Mouse (Mus musculus): ENCODE data around the gene Ggta1. TPM values are rescaled to one million over a fixed set of nuclear protein-coding genes. Genes with fewer than 3 reads are reported as not detected.

Ggta1 gene
- total and polyA plus RNA-seq, 2 experiments, result 1.3 to 3.5 TPM

GRCm38 (mm10) chr2:35461971-35462787, 852 bp downstream of the Ggta1 start:
- Histone ChIP-seq H3K36me3 (ENCODE audit: control insufficient read depth, insufficient read depth, low read length) (no peaks in the 10 kb centered on the region), H3K9ac (ENCODE audit: low read depth, low read length) (peak overlapping the region; percentile 58), H3K27ac (replicated peaks; ENCODE audit: insufficient read depth, low read depth, low read length) (no peak overlapping the region), H3K4me3 (ENCODE audit: insufficient read depth, low read depth, low read length) (peak overlapping the region; percentile 50), H3K79me2 (ENCODE audit: control insufficient read depth, insufficient read depth, low read length) (no peaks in the 10 kb centered on the region), H3K27me3 (ENCODE audit: control insufficient read depth, insufficient read depth, low read length) (peaks cover 5% of the 10 kb centered on the region), H3K4me1 (ENCODE audit: control insufficient read depth, insufficient read depth, low read length) (peaks cover 1% of the 10 kb centered on the region; the same call in 1 of the 2 replicates)
- no peak for TF ChIP-seq POLR2A (IDR thresholded peaks at IDR 0.05; ENCODE audit: extremely low read depth, insufficient read depth, low read length)
- TF ChIP-seq CTCF (IDR thresholded peaks at IDR 0.05; ENCODE audit: low read depth, low read length), result no peak
- WGBS, result 3% methylated on average over 50 of the region's 52 CpGs
- DNase-seq (ENCODE audit: extremely low read depth, low read depth, low spot score), result no peak

- peak overlapping the region; percentile 63 for H3K9ac ChIP-seq (ENCODE audit: low read depth, low read length)
- no peak for DNase-seq (ENCODE audit: extremely low read depth, low read depth, low spot score)
- H3K36me3 ChIP-seq (ENCODE audit: control insufficient read depth, insufficient read depth, low read length), result no peaks in the 10 kb centered on the region
- peak overlapping the region; percentile 75 for H3K4me3 ChIP-seq (ENCODE audit: insufficient read depth, low read depth, low read length)
- H3K4me1 ChIP-seq (ENCODE audit: control insufficient read depth, insufficient read depth, low read length), result peaks cover 1% of the 10 kb centered on the region; the same call in 1 of the 2 replicates
- WGBS, result 11% methylated on average over 20 of the region's 20 CpGs
- H3K79me2 ChIP-seq (ENCODE audit: control insufficient read depth, insufficient read depth, low read length), result no peaks in the 10 kb centered on the region
- 0 out of 2 replicates have a peak overlapping the region, but pooled peaks have one; percentile 2 for H3K27ac ChIP-seq (replicated peaks; ENCODE audit: insufficient read depth, low read depth, low read length)
- H3K27me3 ChIP-seq (ENCODE audit: control insufficient read depth, insufficient read depth, low read length), result peaks cover 5% of the 10 kb centered on the region
- TF ChIP-seq POLR2A (IDR thresholded peaks at IDR 0.05; ENCODE audit: extremely low read depth, insufficient read depth, low read length) (no peak), CTCF (IDR thresholded peaks at IDR 0.05; ENCODE audit: low read depth, low read length) (no peak)
Observed at GRCm38 (mm10) chr2:35461131-35461947, 1.7 kb downstream of the Ggta1 start.

DNA sequence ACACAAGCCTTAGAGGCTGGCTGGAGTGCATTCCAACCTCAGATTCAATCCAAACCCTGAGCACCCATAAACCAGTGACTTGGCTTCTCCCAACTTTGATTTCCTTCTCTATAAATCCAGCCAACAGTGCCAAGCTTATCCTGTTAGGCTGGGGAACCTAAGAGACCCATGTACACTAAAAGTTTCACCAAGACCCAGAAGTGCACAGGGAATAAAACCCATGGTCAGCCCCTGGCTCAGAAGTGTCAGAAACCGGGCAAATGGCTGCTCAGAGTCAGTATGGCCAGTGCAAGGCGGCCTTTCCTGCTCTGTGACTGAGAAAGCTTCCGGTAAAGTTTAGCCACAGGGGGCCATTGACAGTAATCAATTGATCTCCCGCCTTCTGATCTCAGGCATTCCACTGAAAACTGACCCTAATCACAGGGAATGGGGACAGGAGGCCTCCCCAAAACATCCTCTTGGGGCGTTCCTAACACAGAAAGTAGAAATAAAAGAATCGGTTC, 2.6 kb downstream of the Ggta1 start:
- DNase-seq (ENCODE audit: extremely low read depth, low read depth, low spot score), result no peak
- peak overlapping the region; percentile 13; the same call in 1 of the 2 replicates for H3K9ac ChIP-seq (ENCODE audit: low read depth, low read length)
- 50% methylated on average over 6 of the region's 6 CpGs for WGBS
- no peak overlapping the region for H3K27ac ChIP-seq (replicated peaks; ENCODE audit: insufficient read depth, low read depth, low read length)
- H3K27me3 ChIP-seq (ENCODE audit: control insufficient read depth, insufficient read depth, low read length), result peaks cover 5% of the 10 kb centered on the region
- H3K79me2 ChIP-seq (ENCODE audit: control insufficient read depth, insufficient read depth, low read length), result no peaks in the 10 kb centered on the region
- peaks cover 1% of the 10 kb centered on the region; the same call in 1 of the 2 replicates for H3K4me1 ChIP-seq (ENCODE audit: control insufficient read depth, insufficient read depth, low read length)
- peak overlapping the region; percentile 75 for H3K4me3 ChIP-seq (ENCODE audit: insufficient read depth, low read depth, low read length)
- H3K36me3 ChIP-seq (ENCODE audit: control insufficient read depth, insufficient read depth, low read length), result no peaks in the 10 kb centered on the region
- TF ChIP-seq CTCF (IDR thresholded peaks at IDR 0.05; ENCODE audit: low read depth, low read length), result no peak
- no peak for TF ChIP-seq POLR2A (IDR thresholded peaks at IDR 0.05; ENCODE audit: extremely low read depth, insufficient read depth, low read length)

- TF ChIP-seq CTCF (IDR thresholded peaks at IDR 0.05; ENCODE audit: low read depth, low read length) (no peak), POLR2A (IDR thresholded peaks at IDR 0.05; ENCODE audit: extremely low read depth, insufficient read depth, low read length) (no peak)
- no peak overlapping the region for H3K9ac ChIP-seq (ENCODE audit: low read depth, low read length)
- DNase-seq (ENCODE audit: extremely low read depth, low read depth, low spot score), result no peak
- H3K27ac ChIP-seq (replicated peaks; ENCODE audit: insufficient read depth, low read depth, low read length), result no peak overlapping the region
- H3K4me1 ChIP-seq (ENCODE audit: control insufficient read depth, insufficient read depth, low read length), result peaks cover 1% of the 10 kb centered on the region; the same call in 1 of the 2 replicates
- peaks cover 5% of the 10 kb centered on the region for H3K27me3 ChIP-seq (ENCODE audit: control insufficient read depth, insufficient read depth, low read length)
- H3K36me3 ChIP-seq (ENCODE audit: control insufficient read depth, insufficient read depth, low read length), result no peaks in the 10 kb centered on the region
- no peak overlapping the region for H3K4me3 ChIP-seq (ENCODE audit: insufficient read depth, low read depth, low read length)
- H3K79me2 ChIP-seq (ENCODE audit: control insufficient read depth, insufficient read depth, low read length), result no peaks in the 10 kb centered on the region
Observed at GRCm38 (mm10) chr2:35459316-35459715, 3.7 kb downstream of the Ggta1 start.

- H3K4me3 ChIP-seq (ENCODE audit: insufficient read depth, low read depth, low read length), result no peak overlapping the region
- TF ChIP-seq CTCF (IDR thresholded peaks at IDR 0.05; ENCODE audit: low read depth, low read length) (no peak), POLR2A (IDR thresholded peaks at IDR 0.05; ENCODE audit: extremely low read depth, insufficient read depth, low read length) (no peak)
- no peaks in the 10 kb centered on the region for H3K79me2 ChIP-seq (ENCODE audit: control insufficient read depth, insufficient read depth, low read length)
- H3K27me3 ChIP-seq (ENCODE audit: control insufficient read depth, insufficient read depth, low read length), result peaks cover 5% of the 10 kb centered on the region
- peaks cover 1% of the 10 kb centered on the region; the same call in 1 of the 2 replicates for H3K4me1 ChIP-seq (ENCODE audit: control insufficient read depth, insufficient read depth, low read length)
- no peak overlapping the region for H3K27ac ChIP-seq (replicated peaks; ENCODE audit: insufficient read depth, low read depth, low read length)
- no peaks in the 10 kb centered on the region for H3K36me3 ChIP-seq (ENCODE audit: control insufficient read depth, insufficient read depth, low read length)
- DNase-seq (ENCODE audit: extremely low read depth, low read depth, low spot score), result no peak
- WGBS, result 84% methylated on average over 4 of the region's 4 CpGs
- no peak overlapping the region for H3K9ac ChIP-seq (ENCODE audit: low read depth, low read length)
Observed at GRCm38 (mm10) chr2:35458421-35458820, 4.6 kb downstream of the Ggta1 start.
